In the genomic region with DNA sequence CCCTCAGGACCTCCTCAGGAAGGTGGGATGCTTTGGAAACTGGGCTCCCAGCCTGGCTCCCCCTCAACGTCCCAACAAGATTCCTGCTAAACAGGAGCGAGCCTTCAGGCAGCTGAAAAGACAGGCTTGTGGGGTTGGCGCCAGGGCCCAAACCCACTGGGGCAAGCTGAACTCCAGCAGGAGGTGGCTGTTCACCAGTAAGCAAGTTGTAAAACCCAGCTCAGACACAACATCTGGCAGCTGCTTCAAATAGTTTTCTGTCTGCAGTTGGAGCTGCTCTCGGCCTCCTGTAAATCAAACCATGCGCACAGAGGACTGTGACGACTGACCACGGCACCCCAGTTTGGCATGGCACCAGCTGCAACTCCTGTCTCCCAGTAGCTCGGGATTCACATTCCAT, we compare ENCODE assay signal across 8 mouse cellular contexts.
A peak's percentile ranks its signal among the peaks of the same experiment; 100 is the strongest.
DNase-seq lines count a peak whose midpoint lies in the region; ATAC-seq lines count a peak whose summit lies in the region.

No protein-coding gene starts in this region.

- H3K27ac ChIP-seq in embryonic facial prominence, embryonic 11.5 days (replicated peaks; ENCODE audit: low read depth, low read length), result peak overlapping the region; percentile 82
- H3K27ac ChIP-seq in forebrain, embryonic 13.5 days, result no peak overlapping the region

- H3K4me2 ChIP-seq in embryonic facial prominence, embryonic 11.5 days (ENCODE audit: low read depth, low read length), result no peak overlapping the region
- no peak overlapping the region for H3K4me2 ChIP-seq in forebrain, embryonic 13.5 days

- no peaks in the 10 kb centered on the region for H3K36me3 ChIP-seq in embryonic facial prominence, embryonic 11.5 days (replicated peaks; ENCODE audit: control insufficient read depth, insufficient read depth, low read depth, low read length)
- H3K36me3 ChIP-seq in forebrain, embryonic 13.5 days (ENCODE audit: poor library complexity, severe bottlenecking), result no peaks in the 10 kb centered on the region

- no peaks in the 10 kb centered on the region for H3K9me3 ChIP-seq in embryonic facial prominence, embryonic 11.5 days (replicated peaks; ENCODE audit: control insufficient read depth, low read length)
- H3K9me3 ChIP-seq in forebrain, embryonic 13.5 days (replicated peaks), result no peaks in the 10 kb centered on the region

- ATAC-seq in embryonic facial prominence, embryonic 11.5 days (replicated peaks; ENCODE audit: insufficient number of reproducible peaks, low FRiP score, low TSS enrichment, low read depth), result no peak
- no peak for ATAC-seq in forebrain, embryonic 13.5 days

- H3K4me3 ChIP-seq in embryonic facial prominence, embryonic 11.5 days (ENCODE audit: low read depth, low read length), result no peak overlapping the region
- no peak overlapping the region for H3K4me3 ChIP-seq in forebrain, embryonic 13.5 days

- 35% methylated on average over 8 of the region's 8 CpGs for WGBS in embryonic facial prominence, embryonic 11.5 days
- 72% methylated on average over 8 of the region's 8 CpGs for WGBS in forebrain, embryonic 13.5 days

- peak overlapping the region; percentile 37 for H3K9ac ChIP-seq in embryonic facial prominence, embryonic 11.5 days (replicated peaks; ENCODE audit: low read length)
- H3K9ac ChIP-seq in forebrain, embryonic 13.5 days, result no peak overlapping the region

- intact Hi-C loops in heart, postnatal 10 days (cut with DNase I), result loop anchor here (2.0 to 5.0 kb wide), 2 partner anchors 47 to 62 kb away; no protein-coding TSS in a partner anchor

- H3K4me1 ChIP-seq in embryonic facial prominence, embryonic 11.5 days (ENCODE audit: control insufficient read depth, insufficient read depth, low read length), result peaks cover 20% of the 10 kb centered on the region
- peaks cover 32% of the 10 kb centered on the region for H3K4me1 ChIP-seq in forebrain, embryonic 13.5 days

- DNase-seq in adrenal gland, adult 2 months, result peak; percentile 53
- DNase-seq in adrenal gland, postnatal 4 days (ENCODE audit: low spot score in 2 of 2), result no peak
- peak; percentile 51 for DNase-seq in embryonic facial prominence, embryonic 11.5 days (ENCODE audit: low spot score)
- peak; percentile 69 to 70 for DNase-seq in heart, postnatal 10 days
- DNase-seq in kidney, postnatal 4 days, result peak; percentile 77 to 83
- peak; percentile 37 for DNase-seq in yolk sac, embryonic 10.5 days (ENCODE audit: low spot score)
- no peak for DNase-seq in thymus, postnatal 25 days

- no peaks in the 10 kb centered on the region for H3K27me3 ChIP-seq in embryonic facial prominence, embryonic 11.5 days (ENCODE audit: control insufficient read depth, insufficient read depth, low read length)
- H3K27me3 ChIP-seq in forebrain, embryonic 13.5 days, result no peaks in the 10 kb centered on the region

Comparison
In these comparisons a context has a peak if more than half of its experiments do, and no peak if none do; other contexts are left out.
1. DNase-seq: peak in adrenal gland, adult 2 months (single experiment), embryonic facial prominence, embryonic 11.5 days (single experiment), heart, postnatal 10 days (2 of 2), kidney, postnatal 4 days (2 of 2) and yolk sac, embryonic 10.5 days (single experiment); none in adrenal gland, postnatal 4 days (0 of 2) and thymus, postnatal 25 days (single experiment).